Mouse (Mus musculus): ENCODE measurements around the gene Gpsm1. TPM values are rescaled to one million over a fixed set of nuclear protein-coding genes. Genes with fewer than 3 reads are reported as not detected.
"Not testable (repeated sequence)": the region's sequence is repeated elsewhere in the genome, so short reads cannot be mapped to it uniquely, and the experiment has no call there.

The Gpsm1 gene
- total RNA-seq, 2 experiments from 2014 or later, result 37.4 to 38.4 TPM

GRCm38 (mm10) chr2:26364738-26365465 lies 49.6 kb downstream of the Gpsm1 start:
- no peak for DNase-seq (ENCODE audit: low spot score in 2 of 2)

- DNase-seq (ENCODE audit: low spot score in 2 of 2), result no peak
Observed at GRCm38 (mm10) chr2:26367911-26368310, 52.6 kb downstream of the Gpsm1 start.

GRCm38 (mm10) chr2:26368572-26368971 lies 53.3 kb downstream of the Gpsm1 start:
- no peak for DNase-seq (ENCODE audit: low spot score in 2 of 2)

GRCm38 (mm10) chr2:26372396-26372795 lies 57.1 kb downstream of the Gpsm1 start:
- DNase-seq (ENCODE audit: low spot score in 2 of 2), result no peak

- DNase-seq (ENCODE audit: low spot score in 2 of 2), result peak; percentile 79 to 88
Observed at GRCm38 (mm10) chr2:26380131-26380771, 64.9 kb downstream of the Gpsm1 start, which contains the start of gene Snapc4. Snapc4 (minus strand) TSS chr2:26380653.

- DNase-seq (ENCODE audit: low spot score in 2 of 2), result not testable (repeated sequence)
Observed at GRCm38 (mm10) chr2:26380871-26381270, 65.6 kb downstream of the Gpsm1 start.

- no peak for DNase-seq (ENCODE audit: low spot score in 2 of 2)
Observed at GRCm38 (mm10) chr2:26387713-26388112, 72.4 kb downstream of the Gpsm1 start.

GRCm38 (mm10) chr2:26388682-26389153 lies 73.4 kb downstream of the Gpsm1 start:
- no peak for DNase-seq (ENCODE audit: low spot score in 2 of 2)

- peak; percentile 86 for DNase-seq (ENCODE audit: low spot score in 2 of 2)
Observed at GRCm38 (mm10) chr2:26389154-26389690, 73.9 kb downstream of the Gpsm1 start, which contains the start of the genes Entr1 and Pmpca. Entr1 (minus strand) TSS chr2:26389316. Pmpca (plus strand) TSS chr2:26389339.

GRCm38 (mm10) chr2:26390954-26391353 lies 75.6 kb downstream of the Gpsm1 start:
- no peak for DNase-seq (ENCODE audit: low spot score in 2 of 2)

GRCm38 (mm10) chr2:26391617-26392016 lies 76.3 kb downstream of the Gpsm1 start:
- no peak for DNase-seq (ENCODE audit: low spot score in 2 of 2)

Other genes with a start within 250 kb of the Gpsm1 start
- 10 to 100 TPM; 64.6 to 78.3 TPM for gene Nacc2, start 192.3 kb upstream of the Gpsm1 start, total RNA-seq (2021)
- gene Lhx3, start 107.2 kb upstream of the Gpsm1 start, total RNA-seq (2021), result under 1 TPM in 1 of 2 experiments, not detected in 1; 0.15 TPM
- gene Qsox2, start 78.0 kb upstream of the Gpsm1 start, total RNA-seq (2021), result 10 to 100 TPM; 24.2 to 25.5 TPM
- gene Ccdc187, start 21.0 kb upstream of the Gpsm1 start, total RNA-seq (2021), result under 1 TPM; 0.63 to 0.82 TPM
- 10 to 100 TPM; 26.0 to 28.4 TPM for gene Dnlz, start 36.6 kb downstream of the Gpsm1 start, total RNA-seq (2021)
- 1 to 10 TPM; 1.5 to 3.5 TPM for gene Card9, start 45.4 kb downstream of the Gpsm1 start, total RNA-seq (2021)
- 10 to 100 TPM; 58.8 to 64.6 TPM for gene Snapc4, start 65.1 kb downstream of the Gpsm1 start, total RNA-seq (2021)
- 100 to 1,000 TPM; 140 to 141 TPM for gene Entr1, start 73.8 kb downstream of the Gpsm1 start, total RNA-seq (2021)
- gene Pmpca, start 73.8 kb downstream of the Gpsm1 start, total RNA-seq (2021), result 10 to 100 TPM; 83.4 to 91.8 TPM
- 10 to 100 TPM; 23.3 to 24.5 TPM for gene Inpp5e, start 93.7 kb downstream of the Gpsm1 start, total RNA-seq (2021)
- gene Sec16a, start 129.7 kb downstream of the Gpsm1 start, total RNA-seq (2021), result 10 to 100 TPM; 50.3 to 50.4 TPM
- gene Notch1, start 201.1 kb downstream of the Gpsm1 start, total RNA-seq (2021), result 10 to 100 TPM; 26.4 to 26.9 TPM